Mouse (Mus musculus): ENCODE results near the gene Dnmbp. TPM values are rescaled to one million over a fixed set of nuclear protein-coding genes. Genes with fewer than 3 reads are reported as not detected.

Dnmbp gene
- polyA plus RNA-seq, 1 experiment from 2014 or later, result 24.2 TPM

- H3K4me2 ChIP-seq (replicated peaks; ENCODE audit: low read depth, low read length), result no peak overlapping the region
- H3K27ac ChIP-seq (ENCODE audit: low read depth, low read length), result no peak overlapping the region
- 0 out of 2 replicates have a peak, but pooled peaks have one; percentile 55 for ATAC-seq (ENCODE audit: low FRiP score, low TSS enrichment)
- no peak overlapping the region for H3K4me3 ChIP-seq (ENCODE audit: low read length)
- no peaks in the 10 kb centered on the region for H3K36me3 ChIP-seq (ENCODE audit: control insufficient read depth, insufficient read depth, low read length)
- WGBS, result 33% methylated on average over 21 of the region's 21 CpGs
- no peaks in the 10 kb centered on the region for H3K9me3 ChIP-seq (ENCODE audit: control insufficient read depth, low read length)
- H3K9ac ChIP-seq (ENCODE audit: low read depth, low read length), result no peak overlapping the region
- no peaks in the 10 kb centered on the region for H3K27me3 ChIP-seq (ENCODE audit: control insufficient read depth, insufficient read depth, low read length)
- H3K4me1 ChIP-seq (ENCODE audit: control insufficient read depth, insufficient read depth, low read length), result no peaks in the 10 kb centered on the region
Observed at GRCm38 (mm10) chr19:43832425-43833069, 107.4 kb downstream of the Dnmbp start.

GRCm38 (mm10) chr19:43826855-43827254 is 113.1 kb downstream of the Dnmbp start:
- no peaks in the 10 kb centered on the region for H3K9me3 ChIP-seq (ENCODE audit: control insufficient read depth, low read length)
- no peak overlapping the region for H3K4me3 ChIP-seq (ENCODE audit: low read length)
- no peak overlapping the region for H3K27ac ChIP-seq (ENCODE audit: low read depth, low read length)
- H3K4me1 ChIP-seq (ENCODE audit: control insufficient read depth, insufficient read depth, low read length), result no peaks in the 10 kb centered on the region
- 75% methylated on average over 8 of the region's 8 CpGs for WGBS
- H3K9ac ChIP-seq (ENCODE audit: low read depth, low read length), result no peak overlapping the region
- no peaks in the 10 kb centered on the region for H3K36me3 ChIP-seq (ENCODE audit: control insufficient read depth, insufficient read depth, low read length)
- H3K4me2 ChIP-seq (replicated peaks; ENCODE audit: low read depth, low read length), result no peak overlapping the region
- H3K27me3 ChIP-seq (ENCODE audit: control insufficient read depth, insufficient read depth, low read length), result no peaks in the 10 kb centered on the region
- no peak for ATAC-seq (ENCODE audit: low FRiP score, low TSS enrichment)

GRCm38 (mm10) chr19:43815661-43816414 is 124.2 kb downstream of the Dnmbp start:
- Histone ChIP-seq H3K27ac (ENCODE audit: low read depth, low read length) (no peak overlapping the region), H3K4me2 (replicated peaks; ENCODE audit: low read depth, low read length) (no peak overlapping the region)
- WGBS, result 68% methylated on average over 14 of the region's 14 CpGs

DNA sequence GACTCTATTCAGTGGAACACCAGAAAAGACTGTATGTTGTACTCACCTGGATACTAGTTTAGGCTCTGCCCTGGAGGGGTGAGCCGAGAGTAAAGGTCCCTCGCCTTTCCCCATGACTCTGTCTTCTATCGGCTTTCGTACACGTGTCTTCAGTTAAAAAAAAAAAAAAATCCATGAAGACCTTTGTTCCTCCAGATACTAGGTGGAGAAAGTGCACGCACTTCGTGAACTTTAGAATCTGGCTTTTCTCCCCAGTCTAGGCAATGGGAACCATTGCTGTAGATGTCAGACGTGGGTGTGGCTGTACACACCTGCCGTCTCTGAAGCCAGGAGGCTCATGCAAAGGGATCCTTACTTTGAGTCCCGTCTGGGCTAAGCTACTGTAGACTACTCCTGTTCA is 126.7 kb downstream of the Dnmbp start:
- H3K4me3 ChIP-seq (ENCODE audit: low read length), result no peak overlapping the region
- no peaks in the 10 kb centered on the region for H3K4me1 ChIP-seq (ENCODE audit: control insufficient read depth, insufficient read depth, low read length)
- no peaks in the 10 kb centered on the region for H3K9me3 ChIP-seq (ENCODE audit: control insufficient read depth, low read length)
- H3K27me3 ChIP-seq (ENCODE audit: control insufficient read depth, insufficient read depth, low read length), result no peaks in the 10 kb centered on the region
- no peak for ATAC-seq (ENCODE audit: low FRiP score, low TSS enrichment)
- no peak overlapping the region for H3K27ac ChIP-seq (ENCODE audit: low read depth, low read length)
- no peak overlapping the region for H3K4me2 ChIP-seq (replicated peaks; ENCODE audit: low read depth, low read length)
- no peaks in the 10 kb centered on the region for H3K36me3 ChIP-seq (ENCODE audit: control insufficient read depth, insufficient read depth, low read length)
- WGBS, result 90% methylated on average over 10 of the region's 10 CpGs
- H3K9ac ChIP-seq (ENCODE audit: low read depth, low read length), result no peak overlapping the region

More at GRCm38 (mm10) chr19:43815661-43816414, 124.2 kb downstream of the Dnmbp start:
- H3K36me3 ChIP-seq (ENCODE audit: control insufficient read depth, insufficient read depth, low read length), result no peaks in the 10 kb centered on the region
- no peak overlapping the region for H3K9ac ChIP-seq (ENCODE audit: low read depth, low read length)
- no peaks in the 10 kb centered on the region for H3K4me1 ChIP-seq (ENCODE audit: control insufficient read depth, insufficient read depth, low read length)
- ATAC-seq (ENCODE audit: low FRiP score, low TSS enrichment), result no peak
- H3K4me3 ChIP-seq (ENCODE audit: low read length), result no peak overlapping the region
- no peaks in the 10 kb centered on the region for H3K27me3 ChIP-seq (ENCODE audit: control insufficient read depth, insufficient read depth, low read length)
- H3K9me3 ChIP-seq (ENCODE audit: control insufficient read depth, low read length), result no peaks in the 10 kb centered on the region

DNA sequence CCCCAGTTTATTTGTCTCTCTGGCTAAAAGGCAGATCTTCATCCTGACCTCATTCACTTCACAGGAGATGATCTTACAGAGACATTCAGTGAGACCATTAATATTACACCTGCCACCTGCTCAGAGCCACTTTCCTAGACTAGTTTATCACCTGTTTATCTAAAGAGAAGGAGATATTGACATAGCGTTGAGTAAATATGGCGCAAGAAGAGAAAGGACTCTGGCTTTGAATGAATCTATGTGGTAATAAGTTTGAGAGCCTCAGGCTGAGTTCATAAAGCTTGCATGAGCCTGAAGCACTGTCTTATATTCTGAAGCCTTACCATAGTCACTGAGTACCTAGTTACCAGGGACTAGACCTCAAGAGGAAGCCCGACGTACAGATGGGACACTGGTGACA is 128.6 kb downstream of the Dnmbp start:
- H3K36me3 ChIP-seq (ENCODE audit: control insufficient read depth, insufficient read depth, low read length), result no peaks in the 10 kb centered on the region
- WGBS, result 94% methylated on average over 4 of the region's 4 CpGs
- no peaks in the 10 kb centered on the region for H3K27me3 ChIP-seq (ENCODE audit: control insufficient read depth, insufficient read depth, low read length)
- no peaks in the 10 kb centered on the region for H3K9me3 ChIP-seq (ENCODE audit: control insufficient read depth, low read length)
- H3K9ac ChIP-seq (ENCODE audit: low read depth, low read length), result no peak overlapping the region
- ATAC-seq (ENCODE audit: low FRiP score, low TSS enrichment), result no peak
- H3K4me3 ChIP-seq (ENCODE audit: low read length), result no peak overlapping the region
- H3K4me2 ChIP-seq (replicated peaks; ENCODE audit: low read depth, low read length), result no peak overlapping the region
- no peak overlapping the region for H3K27ac ChIP-seq (ENCODE audit: low read depth, low read length)
- H3K4me1 ChIP-seq (ENCODE audit: control insufficient read depth, insufficient read depth, low read length), result no peaks in the 10 kb centered on the region

DNA sequence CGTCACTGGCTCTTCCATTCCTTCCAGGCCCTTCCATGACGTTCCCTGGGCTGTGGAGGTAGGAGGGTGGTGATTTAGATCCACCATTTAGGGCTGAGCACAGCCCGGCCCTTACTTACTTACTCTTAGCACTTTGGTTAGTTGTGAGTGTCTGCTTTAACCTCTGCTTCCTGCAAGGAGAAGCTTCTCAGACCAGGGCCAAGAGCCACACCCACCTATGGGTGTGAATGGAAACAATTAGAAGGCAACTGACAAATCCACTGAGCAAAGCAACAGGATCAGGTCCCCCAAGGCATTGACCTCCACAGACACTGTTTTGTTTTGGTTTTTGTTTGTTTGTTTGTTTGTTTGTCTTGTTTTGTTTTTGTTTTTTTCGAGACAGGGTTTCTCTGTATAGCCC is 130.7 kb downstream of the Dnmbp start:
- H3K4me1 ChIP-seq (ENCODE audit: control insufficient read depth, insufficient read depth, low read length), result no peaks in the 10 kb centered on the region
- ATAC-seq (ENCODE audit: low FRiP score, low TSS enrichment), result no peak
- H3K4me2 ChIP-seq (replicated peaks; ENCODE audit: low read depth, low read length), result no peak overlapping the region
- H3K27me3 ChIP-seq (ENCODE audit: control insufficient read depth, insufficient read depth, low read length), result no peaks in the 10 kb centered on the region
- H3K9ac ChIP-seq (ENCODE audit: low read depth, low read length), result no peak overlapping the region
- WGBS, result 26% methylated on average over 4 of the region's 4 CpGs
- H3K9me3 ChIP-seq (ENCODE audit: control insufficient read depth, low read length), result no peaks in the 10 kb centered on the region
- no peak overlapping the region for H3K4me3 ChIP-seq (ENCODE audit: low read length)
- no peaks in the 10 kb centered on the region for H3K36me3 ChIP-seq (ENCODE audit: control insufficient read depth, insufficient read depth, low read length)
- no peak overlapping the region for H3K27ac ChIP-seq (ENCODE audit: low read depth, low read length)

GRCm38 (mm10) chr19:43803866-43804265 is 136.1 kb downstream of the Dnmbp start:
- no peaks in the 10 kb centered on the region for H3K27me3 ChIP-seq (ENCODE audit: control insufficient read depth, insufficient read depth, low read length)
- no peaks in the 10 kb centered on the region for H3K36me3 ChIP-seq (ENCODE audit: control insufficient read depth, insufficient read depth, low read length)
- WGBS, result 78% methylated on average over 10 of the region's 10 CpGs
- no peaks in the 10 kb centered on the region for H3K9me3 ChIP-seq (ENCODE audit: control insufficient read depth, low read length)
- no peak overlapping the region for H3K9ac ChIP-seq (ENCODE audit: low read depth, low read length)
- H3K4me3 ChIP-seq (ENCODE audit: low read length), result no peak overlapping the region
- H3K4me1 ChIP-seq (ENCODE audit: control insufficient read depth, insufficient read depth, low read length), result no peaks in the 10 kb centered on the region
- no peak for ATAC-seq (ENCODE audit: low FRiP score, low TSS enrichment)
- no peak overlapping the region for H3K27ac ChIP-seq (ENCODE audit: low read depth, low read length)
- no peak overlapping the region for H3K4me2 ChIP-seq (replicated peaks; ENCODE audit: low read depth, low read length)

DNA sequence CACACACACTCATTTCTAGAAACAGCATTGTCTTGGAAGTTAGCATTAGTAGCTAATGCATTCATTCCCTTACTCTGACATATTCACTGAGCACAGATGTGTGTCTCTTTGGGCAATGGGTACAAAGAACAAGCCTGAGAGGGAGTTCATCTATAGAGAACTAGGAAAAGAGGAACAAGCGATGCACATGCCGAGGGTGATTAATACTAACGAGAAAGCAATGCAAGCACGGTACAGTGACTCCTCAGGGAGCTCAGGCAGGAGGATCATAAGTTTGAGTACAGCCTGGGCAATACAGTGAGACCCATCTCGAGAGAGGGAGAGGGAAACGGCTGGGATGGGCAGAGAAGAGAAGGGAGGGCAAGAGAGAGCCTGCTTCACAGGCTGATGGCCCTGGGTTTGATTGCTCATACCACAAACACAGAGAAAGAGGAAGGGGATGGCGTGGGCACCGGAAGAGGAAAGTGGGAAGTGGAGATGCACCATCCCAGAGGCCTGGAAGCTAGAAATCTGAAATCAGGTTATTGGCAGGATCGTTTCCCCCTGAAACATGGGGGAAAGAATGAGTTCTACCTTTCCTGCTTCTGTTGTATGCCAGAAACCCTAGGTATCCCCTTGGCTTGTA is 138.5 kb downstream of the Dnmbp start:
- WGBS, result 77% methylated on average over 9 of the region's 9 CpGs
- Histone ChIP-seq H3K9me3 (ENCODE audit: control insufficient read depth, low read length) (no peaks in the 10 kb centered on the region), H3K4me2 (replicated peaks; ENCODE audit: low read depth, low read length) (no peak overlapping the region), H3K9ac (ENCODE audit: low read depth, low read length) (no peak overlapping the region), H3K27ac (ENCODE audit: low read depth, low read length) (no peak overlapping the region), H3K4me1 (ENCODE audit: control insufficient read depth, insufficient read depth, low read length) (no peaks in the 10 kb centered on the region), H3K4me3 (ENCODE audit: low read length) (no peak overlapping the region), H3K27me3 (ENCODE audit: control insufficient read depth, insufficient read depth, low read length) (no peaks in the 10 kb centered on the region), H3K36me3 (ENCODE audit: control insufficient read depth, insufficient read depth, low read length) (no peaks in the 10 kb centered on the region)
- ATAC-seq (ENCODE audit: low FRiP score, low TSS enrichment), result no peak

DNA sequence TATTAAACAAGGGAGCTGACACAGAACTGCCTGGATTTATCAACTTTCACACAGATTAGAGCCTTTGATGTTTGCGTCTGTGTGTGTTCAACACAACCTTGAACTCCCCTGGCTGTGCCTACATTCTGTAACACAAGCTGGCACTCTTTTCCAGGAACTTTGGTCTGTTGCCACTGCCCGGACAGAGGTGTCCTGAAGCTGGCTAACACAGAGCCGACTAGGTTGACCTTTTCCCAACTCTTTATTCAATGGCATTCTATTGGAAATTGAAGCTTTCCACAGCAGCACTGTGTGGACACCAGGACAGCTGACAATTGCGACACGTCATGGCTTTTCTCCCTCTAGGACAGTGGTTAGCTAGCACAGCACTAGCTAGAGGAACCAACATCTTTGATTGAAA is 142.8 kb downstream of the Dnmbp start:
- Histone ChIP-seq H3K27ac (ENCODE audit: low read depth, low read length) (no peak overlapping the region), H3K27me3 (ENCODE audit: control insufficient read depth, insufficient read depth, low read length) (no peaks in the 10 kb centered on the region), H3K4me1 (ENCODE audit: control insufficient read depth, insufficient read depth, low read length) (no peaks in the 10 kb centered on the region), H3K4me2 (replicated peaks; ENCODE audit: low read depth, low read length) (no peak overlapping the region), H3K9me3 (ENCODE audit: control insufficient read depth, low read length) (no peaks in the 10 kb centered on the region), H3K9ac (ENCODE audit: low read depth, low read length) (no peak overlapping the region), H3K36me3 (ENCODE audit: control insufficient read depth, insufficient read depth, low read length) (no peaks in the 10 kb centered on the region), H3K4me3 (ENCODE audit: low read length) (no peak overlapping the region)
- no peak for ATAC-seq (ENCODE audit: low FRiP score, low TSS enrichment)
- 75% methylated on average over 5 of the region's 5 CpGs for WGBS
